Mouse (Mus musculus) central nervous system, embryonic 18 days (tissue): ENCODE results near the gene Dhcr7. TPM values are rescaled to one million over a fixed set of nuclear protein-coding genes. Genes with fewer than 3 reads are reported as not detected.

Source experiments
- polyA plus RNA-seq: library from polyadenylated mRNA; depleted of rRNA; stranded (reverse); fragments of >200 nt; gene quantifications from 2 replicates; pipeline ENCODE4 v1.2.3, GENCODE M21; 2012; rRNA removed

Gene Dhcr7
- polyA plus RNA-seq: 128 TPM in 2 replicates

DNA sequence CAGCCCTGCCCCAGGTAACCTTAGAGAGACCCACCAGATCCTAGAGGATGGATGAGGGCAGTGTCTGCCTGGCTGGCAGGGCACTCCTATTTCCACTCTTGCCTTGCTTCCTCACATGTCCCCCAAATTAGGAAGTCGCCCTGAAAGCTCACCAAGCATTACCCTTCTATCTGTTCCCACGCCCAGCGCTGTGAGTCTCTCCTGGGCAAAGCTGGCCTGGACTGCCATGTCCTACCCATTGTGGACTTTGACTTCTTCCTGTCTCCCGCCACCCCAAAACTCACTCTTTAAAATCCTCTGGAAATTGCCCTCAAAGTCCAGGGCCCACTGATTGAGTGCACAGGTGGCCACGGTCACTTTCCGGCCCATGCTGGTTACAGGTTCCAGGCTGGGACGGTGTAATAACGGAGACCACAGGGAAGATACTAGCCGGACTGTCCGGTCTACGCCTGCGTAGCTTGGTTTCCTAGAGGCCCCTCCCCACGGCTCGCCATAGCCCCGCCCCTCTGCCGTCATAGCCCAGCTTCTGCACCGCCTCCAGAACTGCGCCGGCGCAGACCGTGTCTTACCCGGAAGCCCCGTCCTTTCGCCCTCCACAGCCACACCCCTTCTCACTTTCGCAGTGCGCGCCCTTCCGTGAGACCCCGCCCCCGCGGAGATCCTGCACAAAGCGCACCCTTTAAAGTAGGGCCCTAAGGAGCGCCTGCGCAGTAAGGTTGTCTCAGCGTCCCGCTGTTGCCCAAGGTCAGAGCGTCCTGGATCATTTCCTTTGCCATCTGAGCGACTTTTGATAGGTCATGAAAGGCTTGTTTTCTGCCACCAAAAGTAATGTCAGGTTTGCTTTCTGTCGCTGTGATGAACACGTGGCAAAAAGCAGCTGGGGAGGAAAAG, at the start of gene Dhcr7, which contains the start of gene Nadsyn1:
Dhcr7 (plus strand) TSS at position 771 of the 891 bp plus-strand sequence.
Nadsyn1 (minus strand) TSS at position 475 of the 891 bp plus-strand sequence.

DNA sequence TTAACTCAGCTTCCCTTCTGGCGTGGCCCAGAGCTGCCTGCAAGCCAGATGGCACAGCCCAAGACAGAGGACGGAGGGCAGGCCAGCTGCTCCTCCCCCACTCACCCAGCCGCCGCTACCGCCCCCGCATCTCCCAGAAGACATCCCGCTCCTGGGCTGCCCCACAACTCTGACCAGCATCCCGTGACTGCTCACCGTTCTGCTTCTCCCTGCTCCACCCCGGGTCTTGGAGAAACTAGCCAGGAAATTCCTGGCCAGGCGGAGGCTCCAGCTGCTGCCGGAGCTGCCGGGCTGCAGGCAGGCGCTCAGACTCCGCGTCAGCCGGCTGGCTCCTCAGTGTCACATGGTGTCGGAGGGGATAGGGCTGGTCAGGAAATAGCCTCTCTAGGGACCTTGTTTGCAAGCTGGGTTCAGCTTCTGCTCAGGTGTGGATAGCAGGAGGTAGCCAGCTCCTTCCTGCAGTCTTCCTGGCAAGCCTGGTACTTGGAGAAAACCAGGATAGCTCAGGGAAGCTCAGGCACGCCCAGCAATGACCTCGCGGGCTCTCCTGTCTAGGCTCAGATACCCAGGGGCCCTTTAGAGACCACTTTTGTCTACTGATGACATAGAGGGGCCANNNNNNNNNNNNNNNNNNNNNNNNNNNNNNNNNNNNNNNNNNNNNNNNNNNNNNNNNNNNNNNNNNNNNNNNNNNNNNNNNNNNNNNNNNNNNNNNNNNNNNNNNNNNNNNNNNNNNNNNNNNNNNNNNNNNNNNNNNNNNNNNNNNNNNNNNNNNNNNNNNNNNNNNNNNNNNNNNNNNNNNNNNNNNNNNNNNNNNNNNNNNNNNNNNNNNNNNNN, 38.7 kb upstream of the Dhcr7 start, which contains the start of gene Mrgpre:
Mrgpre (minus strand) TSS at position 505 of the 834 bp plus-strand sequence.

DNA sequence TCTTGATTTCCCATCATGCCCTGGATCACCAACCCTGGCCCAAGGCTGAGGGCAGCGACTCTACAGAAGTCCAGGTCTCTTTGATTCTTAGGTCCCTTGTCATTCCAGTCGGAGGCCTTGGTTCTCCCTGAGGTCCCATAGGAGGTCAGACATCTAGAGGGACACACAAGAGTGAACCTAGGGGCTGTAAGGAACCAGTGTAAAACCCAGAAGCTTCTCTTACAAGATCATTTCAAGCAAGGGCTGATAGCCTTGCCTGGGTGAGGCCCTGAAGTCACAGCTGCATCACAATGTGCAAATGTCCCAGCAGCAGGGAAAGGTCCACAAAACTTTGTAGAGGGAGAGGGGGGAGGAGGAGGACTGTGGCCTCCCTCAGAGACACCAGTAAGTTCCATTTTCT, 43.6 kb downstream of the Dhcr7 start, which contains the start of gene Gm498:
Gm498 (plus strand) TSS at position 301 of the 400 bp plus-strand sequence.

Other genes starting within 250 kb of the Dhcr7 start
- 48.1 and 49.1 TPM in 2 replicates for gene Cars, start 223.1 kb upstream of the Dhcr7 start, polyA plus RNA-seq
- gene Tnfrsf26, start 194.4 kb upstream of the Dhcr7 start, polyA plus RNA-seq: 0.17 and 0.26 TPM in 2 replicates
- 4.9 and 6.7 TPM in 2 replicates for gene Tnfrsf22, start 173.5 kb upstream of the Dhcr7 start, polyA plus RNA-seq
- 3.5 and 4.1 TPM in 2 replicates for gene Tnfrsf23, start 137.3 kb upstream of the Dhcr7 start, polyA plus RNA-seq
- 59.2 and 60.0 TPM in 2 replicates for gene Osbpl5, start 66.2 kb upstream of the Dhcr7 start, polyA plus RNA-seq
- not detected in 2 replicates for gene Mrgprg, start 56.2 kb upstream of the Dhcr7 start, polyA plus RNA-seq
- gene Mrgpre, start 38.6 kb upstream of the Dhcr7 start, polyA plus RNA-seq: 9.9 and 10.1 TPM in 2 replicates
- gene Nadsyn1, start 296 bp upstream of the Dhcr7 start, polyA plus RNA-seq: 8.5 and 10.3 TPM in 2 replicates
- gene Gm498, start 43.7 kb downstream of the Dhcr7 start, polyA plus RNA-seq: not detected in 2 replicates
- 28.9 and 33.0 TPM in 2 replicates for gene Shank2, start 178.8 kb downstream of the Dhcr7 start, polyA plus RNA-seq